Mouse (Mus musculus) kidney, adult 2 months (tissue): ENCODE results near the gene Trpc4.

ENCODE experiments used
- CTCF ChIP-seq: fragments of 200-500 bp; conservative IDR thresholded peaks from 2 replicates; pipeline ENCODE4 v1.5.1; 2011; ENCODE audit warnings: low read depth, mild to moderate bottlenecking, control low read depth, low read length, moderate library complexity, mixed read lengths; ENCODE audit not compliant: insufficient read depth, insufficient read length
- POLR2A ChIP-seq: fragments of 200-500 bp; IDR thresholded peaks from one replicate; pipeline ENCODE4 v1.6.1; 2011; ENCODE audit warnings: low read depth, low read length, control low read depth

- no peak for TF ChIP-seq CTCF
- TF ChIP-seq POLR2A = no peak
Observed at GRCm38 (mm10) chr3:54141376-54141775, 14.5 kb upstream of the Trpc4 start.
